Mouse (Mus musculus) heart, embryonic 11.5 days (tissue): ENCODE measurements around the gene Col18a1. TPM values are rescaled to one million over a fixed set of nuclear protein-coding genes. Genes with fewer than 3 reads are reported as not detected.

Experiments
- ATAC-seq: fragments of 200-750 bp; cut with Nextera tagmentation; replicated peaks from 2 replicates; pipeline ENCODE4 v1.8.0; 2017; ENCODE audit warnings: moderate library complexity; ENCODE audit not compliant: insufficient number of reproducible peaks, low FRiP score, low TSS enrichment
- H3K27ac ChIP-seq: fragments of 300-500 bp; sonication (generic); 2 replicates; pipeline ENCODE4 v1.5.1; 2014; ENCODE audit warnings: mild to moderate bottlenecking, low read depth, low read length
- H3K27me3 ChIP-seq: fragments of 300-500 bp; sonication (generic); 2 replicates; pipeline ENCODE4 v1.6.1; 2014; ENCODE audit warnings: mild to moderate bottlenecking, low read length, mixed read lengths; ENCODE audit not compliant: control insufficient read depth, insufficient read depth
- H3K36me3 ChIP-seq: fragments of 300-500 bp; sonication (generic); 2 replicates; pipeline ENCODE4 v1.6.1; 2014; ENCODE audit warnings: mild to moderate bottlenecking, low read length, moderate library complexity, mixed read lengths; ENCODE audit not compliant: control insufficient read depth, insufficient read depth
- H3K4me1 ChIP-seq: fragments of 300-500 bp; sonication (generic); 2 replicates; pipeline ENCODE4 v1.6.1; 2014; ENCODE audit warnings: low read length; ENCODE audit not compliant: control insufficient read depth, insufficient read depth
- H3K4me2 ChIP-seq: fragments of 300-500 bp; sonication (generic); 2 replicates; pipeline ENCODE4 v1.6.1; 2014; ENCODE audit warnings: mild to moderate bottlenecking, moderate library complexity
- H3K4me3 ChIP-seq: fragments of 300-500 bp; sonication (generic); 2 replicates; pipeline ENCODE4 v1.5.1; 2014; ENCODE audit warnings: low read depth, low read length
- H3K9ac ChIP-seq: fragments of 300-500 bp; sonication (generic); 2 replicates; pipeline ENCODE4 v1.6.1; 2014; ENCODE audit warnings: mild to moderate bottlenecking, low read depth, low read length, moderate library complexity
- H3K9me3 ChIP-seq: fragments of 300-500 bp; sonication (generic); replicated peaks from 2 replicates; pipeline ENCODE4 v1.6.1; 2016; ENCODE audit warnings: low read length; ENCODE audit not compliant: control insufficient read depth
- WGBS: fragments of 180-500 bp; shearing (Covaris S2); extraction: QIAGEN DNeasy Blood & Tissue Kit; methylation state at CpG from one replicate; pipeline ENCODE4 v1.1.7; 2014; ENCODE audit not compliant: insufficient replicate concordance; 5-methylcytosine and 5-hydroxymethylcytosine counted together
- polyA plus RNA-seq: library from polyadenylated mRNA; unstranded; fragments of >200 nt; fragmentation: Nextera tagmentation; extraction: Ambion mirVana; gene quantifications from 2 replicates; pipeline ENCODE4 v1.2.1, GENCODE M21; 2014

Col18a1 gene
- polyA plus RNA-seq, 1 experiment from 2014 or later: 113 TPM

- ATAC-seq: no peak
- Histone ChIP-seq H3K9me3 (no peaks in the 10 kb centered on the region), H3K4me2 (no peak overlapping the region), H3K27ac (no peak overlapping the region), H3K36me3 (peaks cover 10% of the 10 kb centered on the region; the same call in 1 of the 2 replicates), H3K27me3 (no peaks in the 10 kb centered on the region), H3K4me1 (no peaks in the 10 kb centered on the region), H3K9ac (no peak overlapping the region), H3K4me3 (no peak overlapping the region)
Measured at GRCm38 (mm10) chr10:77064659-77065058, 101.7 kb downstream of the Col18a1 start.

- Histone ChIP-seq H3K9ac (no peak overlapping the region), H3K36me3 (peaks cover 9% of the 10 kb centered on the region; the same call in 1 of the 2 replicates), H3K4me1 (no peaks in the 10 kb centered on the region), H3K4me3 (no peak overlapping the region), H3K27me3 (no peaks in the 10 kb centered on the region), H3K9me3 (no peaks in the 10 kb centered on the region), H3K4me2 (no peak overlapping the region), H3K27ac (no peak overlapping the region)
- ATAC-seq: no peak
- WGBS: 86% methylated on average over 3 of the region's 3 CpGs
Measured at GRCm38 (mm10) chr10:77064239-77064638, 102.1 kb downstream of the Col18a1 start.

- ATAC-seq: no peak
- Histone ChIP-seq H3K9ac (no peak overlapping the region), H3K4me3 (no peak overlapping the region), H3K4me1 (no peaks in the 10 kb centered on the region), H3K9me3 (no peaks in the 10 kb centered on the region), H3K27ac (no peak overlapping the region), H3K4me2 (no peak overlapping the region), H3K36me3 (peaks cover 10% of the 10 kb centered on the region; the same call in 1 of the 2 replicates), H3K27me3 (no peaks in the 10 kb centered on the region)
- 86% methylated on average over 11 of the region's 11 CpGs for WGBS
Measured at GRCm38 (mm10) chr10:77062393-77063010, 103.8 kb downstream of the Col18a1 start.

GRCm38 (mm10) chr10:77061426-77061825 lies 104.9 kb downstream of the Col18a1 start:
- Histone ChIP-seq H3K4me3 (no peak overlapping the region), H3K27ac (no peak overlapping the region), H3K4me1 (peaks cover 4% of the 10 kb centered on the region; the same call in 1 of the 2 replicates), H3K9ac (no peak overlapping the region), H3K4me2 (no peak overlapping the region), H3K27me3 (no peaks in the 10 kb centered on the region), H3K36me3 (peaks cover 8% of the 10 kb centered on the region; the same call in 1 of the 2 replicates), H3K9me3 (no peaks in the 10 kb centered on the region)
- 69% methylated on average over 3 of the region's 3 CpGs for WGBS
- ATAC-seq: no peak

- Histone ChIP-seq H3K27ac (no peak overlapping the region), H3K4me2 (no peak overlapping the region), H3K4me3 (no peak overlapping the region), H3K9ac (no peak overlapping the region), H3K27me3 (no peaks in the 10 kb centered on the region), H3K4me1 (peaks cover 5% of the 10 kb centered on the region; the same call in 1 of the 2 replicates), H3K9me3 (no peaks in the 10 kb centered on the region), H3K36me3 (peaks cover 17% of the 10 kb centered on the region)
- WGBS: 82% methylated on average over 10 of the region's 10 CpGs
- no peak for ATAC-seq
Measured at GRCm38 (mm10) chr10:77056768-77057167, 109.6 kb downstream of the Col18a1 start.

- H3K27ac ChIP-seq: no peak overlapping the region
- no peak overlapping the region for H3K4me3 ChIP-seq
- H3K9ac ChIP-seq: no peak overlapping the region
- H3K27me3 ChIP-seq: no peaks in the 10 kb centered on the region
- 88% methylated on average over 3 of the region's 3 CpGs for WGBS
- peaks cover 24% of the 10 kb centered on the region for H3K36me3 ChIP-seq
- H3K4me2 ChIP-seq: no peak overlapping the region
- no peaks in the 10 kb centered on the region for H3K4me1 ChIP-seq
- no peak for ATAC-seq
- H3K9me3 ChIP-seq: no peaks in the 10 kb centered on the region
Measured at GRCm38 (mm10) chr10:77048606-77049005, 117.7 kb downstream of the Col18a1 start.

- no peak overlapping the region for H3K27ac ChIP-seq
- H3K9ac ChIP-seq: no peak overlapping the region
- H3K9me3 ChIP-seq: no peaks in the 10 kb centered on the region
- no peak for ATAC-seq
- H3K27me3 ChIP-seq: no peaks in the 10 kb centered on the region
- 68% methylated on average over 4 of the region's 4 CpGs for WGBS
- H3K4me3 ChIP-seq: no peak overlapping the region
- no peaks in the 10 kb centered on the region for H3K4me1 ChIP-seq
- peaks cover 23% of the 10 kb centered on the region for H3K36me3 ChIP-seq
- H3K4me2 ChIP-seq: no peak overlapping the region
Measured at GRCm38 (mm10) chr10:77048196-77048595, 118.2 kb downstream of the Col18a1 start.

- Histone ChIP-seq H3K36me3 (peaks cover 13% of the 10 kb centered on the region), H3K9me3 (no peaks in the 10 kb centered on the region), H3K4me3 (no peak overlapping the region), H3K4me1 (peaks cover 6% of the 10 kb centered on the region; the same call in 1 of the 2 replicates), H3K27me3 (no peaks in the 10 kb centered on the region), H3K9ac (no peak overlapping the region), H3K27ac (no peak overlapping the region), H3K4me2 (no peak overlapping the region)
- no peak for ATAC-seq
- WGBS: 82% methylated on average over 8 of the region's 8 CpGs
Measured at GRCm38 (mm10) chr10:77038579-77039174, 127.7 kb downstream of the Col18a1 start.

GRCm38 (mm10) chr10:77035487-77035886 lies 130.9 kb downstream of the Col18a1 start:
- Histone ChIP-seq H3K36me3 (peaks cover 3% of the 10 kb centered on the region), H3K9ac (no peak overlapping the region), H3K4me2 (no peak overlapping the region), H3K9me3 (no peaks in the 10 kb centered on the region), H3K4me1 (peaks cover 6% of the 10 kb centered on the region; the same call in 1 of the 2 replicates), H3K27me3 (no peaks in the 10 kb centered on the region), H3K27ac (no peak overlapping the region), H3K4me3 (no peak overlapping the region)
- 70% methylated on average over 6 of the region's 6 CpGs for WGBS
- ATAC-seq: no peak
